Mouse (Mus musculus): ENCODE data around the gene Sdc4. TPM values are rescaled to one million over a fixed set of nuclear protein-coding genes. Genes with fewer than 3 reads are reported as not detected.

Sdc4 gene
- polyA plus RNA-seq (2015; fragmentation: Nextera tagmentation; extraction: Ambion mirVana) = 41.9 and 56.5 TPM in 2 replicates

DNA sequence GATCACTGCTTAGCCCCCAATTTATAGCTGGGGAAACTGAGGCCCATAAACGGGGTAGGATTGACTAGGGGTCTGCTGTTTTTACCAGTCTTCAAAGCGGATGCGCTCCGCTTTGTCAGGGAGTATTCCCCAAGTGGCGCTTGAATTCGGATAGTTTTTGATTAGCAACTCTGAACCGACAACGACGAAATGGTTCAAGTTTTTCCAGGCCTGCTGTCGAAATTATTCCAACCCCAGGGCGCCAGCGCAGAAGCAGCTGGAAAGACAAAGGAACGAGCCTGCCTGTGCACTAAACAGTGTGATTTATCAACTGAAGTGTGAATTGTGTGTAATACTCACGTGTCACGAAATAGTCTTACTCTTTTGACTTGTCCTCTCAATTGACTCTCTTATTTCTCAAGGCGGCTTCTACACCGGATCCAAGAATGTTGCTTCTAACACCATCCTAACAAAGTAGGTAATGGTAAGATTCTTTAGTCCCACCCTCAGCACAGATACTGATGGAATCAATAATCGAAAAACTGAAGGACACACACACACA, at the start of gene Sdc4:
TSS of gene Sdc4 (minus strand) at position 428 of the 541 bp plus-strand sequence.
- Histone ChIP-seq H3K4me3 (peak within 1 kb of the TSS; percentile 75), H3K9me3 (replicated peaks) (no peaks in the 10 kb centered on the region), H3K9ac (peak within 1 kb of the TSS; percentile 80), H3K27me3 (peaks cover 30% of the 10 kb centered on the region), H3K27ac (peak within 1 kb of the TSS; percentile 72), H3K4me1 (replicated peaks) (peaks cover 39% of the 10 kb centered on the region), H3K4me2 (peak within 1 kb of the TSS; percentile 95), H3K36me3 (no peaks in the 10 kb centered on the region)
- WGBS = 12% methylated on average over 18 of the region's 18 CpGs
- no peak; the same call in 1 of the 2 replicates for ATAC-seq (replicated peaks; ENCODE audit: insufficient number of reproducible peaks, insufficient read depth, low FRiP score, low read depth)

DNA sequence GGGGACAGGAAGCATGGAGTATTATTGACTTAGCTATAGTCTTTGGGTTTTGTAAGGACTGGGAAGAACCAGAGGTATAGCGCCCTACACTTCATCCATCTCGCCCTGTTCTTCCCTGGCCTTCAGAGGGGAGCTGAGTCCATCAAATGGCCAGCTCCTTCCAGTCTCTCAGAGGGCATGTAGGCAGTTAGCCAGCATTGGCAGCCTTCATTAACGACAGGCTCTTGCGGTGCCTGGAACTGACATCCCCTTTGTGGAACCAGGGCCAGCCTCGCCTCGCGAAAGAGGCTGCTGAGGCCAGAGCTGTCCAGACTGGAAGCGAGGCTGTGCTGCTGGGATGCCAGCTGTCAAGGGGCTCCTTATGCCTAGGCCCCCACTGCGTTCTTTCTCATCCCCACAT, 44.1 kb upstream of the Sdc4 start:
- H3K27me3 ChIP-seq = 0 out of 2 replicates have a peak, but pooled peaks cover 4% of the 10 kb centered on the region
- no peak overlapping the region for H3K27ac ChIP-seq
- H3K4me1 ChIP-seq (replicated peaks) = peaks cover 17% of the 10 kb centered on the region
- peak overlapping the region; percentile 97 for H3K4me2 ChIP-seq
- no peaks in the 10 kb centered on the region for H3K36me3 ChIP-seq
- H3K9ac ChIP-seq = 0 out of 2 replicates have a peak overlapping the region, but pooled peaks have one; percentile 75
- no peak for ATAC-seq (replicated peaks; ENCODE audit: insufficient number of reproducible peaks, insufficient read depth, low FRiP score, low read depth)
- H3K4me3 ChIP-seq = peak overlapping the region; percentile 76; the same call in 1 of the 2 replicates
- WGBS = 72% methylated on average over 9 of the region's 9 CpGs
- no peaks in the 10 kb centered on the region for H3K9me3 ChIP-seq (replicated peaks)

DNA sequence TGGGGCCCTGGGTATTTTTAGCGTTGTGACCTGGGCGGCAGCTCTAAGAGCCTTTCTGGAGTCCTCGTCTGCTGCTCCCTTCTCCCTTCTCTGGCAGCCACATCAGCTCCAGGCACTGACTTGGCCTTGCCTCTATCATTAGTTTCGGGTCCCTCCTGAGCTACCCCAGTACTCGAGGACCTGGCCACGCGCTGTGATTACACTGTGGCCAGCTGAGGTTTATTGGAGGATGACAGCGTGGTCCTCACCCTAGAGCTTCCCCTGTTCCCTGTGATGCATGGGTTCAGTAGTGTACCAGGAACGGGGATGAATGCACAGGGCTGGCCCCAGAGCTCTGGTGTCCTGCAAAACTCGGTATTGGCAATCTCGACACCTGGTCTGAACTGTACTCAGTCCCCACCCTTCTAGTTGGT, 43.4 kb upstream of the Sdc4 start:
- peak overlapping the region; percentile 97 for H3K4me2 ChIP-seq
- 0 out of 2 replicates have a peak, but pooled peaks cover 4% of the 10 kb centered on the region for H3K27me3 ChIP-seq
- H3K9me3 ChIP-seq (replicated peaks) = no peaks in the 10 kb centered on the region
- 8% methylated on average over 11 of the region's 11 CpGs for WGBS
- peak overlapping the region; percentile 75 for H3K9ac ChIP-seq
- peaks cover 17% of the 10 kb centered on the region for H3K4me1 ChIP-seq (replicated peaks)
- peak overlapping the region; percentile 76 for H3K4me3 ChIP-seq
- ATAC-seq (replicated peaks; ENCODE audit: insufficient number of reproducible peaks, insufficient read depth, low FRiP score, low read depth) = 0 out of 2 replicates have a peak, but pooled peaks have one; percentile 13
- H3K36me3 ChIP-seq = no peaks in the 10 kb centered on the region
- H3K27ac ChIP-seq = peak overlapping the region; percentile 51; the same call in 1 of the 2 replicates

DNA sequence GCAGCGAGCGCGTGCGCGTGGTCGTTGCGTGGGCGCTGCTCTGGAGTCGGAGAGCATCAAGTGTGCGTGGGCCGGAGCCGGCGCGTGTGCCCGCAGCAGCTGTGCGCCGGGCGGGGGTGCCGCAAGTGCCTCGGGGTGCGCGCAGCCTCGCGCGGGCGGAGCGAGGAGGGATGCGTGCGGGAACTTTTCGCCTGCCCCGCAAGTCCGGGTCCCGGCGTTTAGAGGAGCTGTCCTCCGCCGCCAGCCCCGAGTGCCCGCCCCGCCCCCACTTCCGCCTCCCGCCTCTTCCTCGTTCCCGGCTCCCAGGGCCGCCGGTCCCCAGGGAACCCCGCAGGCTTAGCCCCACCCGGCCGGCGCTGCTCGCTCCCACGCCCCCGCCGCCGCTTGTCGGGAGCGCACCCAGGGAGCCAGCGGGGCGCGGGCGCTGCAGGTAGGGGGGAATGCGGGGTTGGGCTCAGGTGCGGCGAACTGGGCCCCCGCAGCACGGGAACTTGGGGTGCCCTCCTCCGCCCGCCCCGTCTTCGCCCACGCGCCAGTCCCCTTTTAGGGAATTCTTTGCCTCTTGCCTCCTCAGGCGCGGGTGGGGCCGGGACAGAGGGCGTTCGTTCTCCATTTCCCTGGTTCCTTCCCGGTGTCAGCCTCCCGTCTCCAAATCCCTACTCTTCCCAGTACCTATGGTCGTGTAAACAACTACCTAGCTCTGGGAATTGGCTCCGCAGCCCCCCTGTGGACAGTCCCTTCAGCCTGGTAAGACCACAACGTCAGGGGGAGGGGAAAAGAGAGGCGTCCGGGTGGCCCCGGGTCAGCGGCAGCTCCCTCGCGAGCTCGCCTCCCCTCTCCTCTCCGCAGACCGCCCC, 42.8 kb upstream of the Sdc4 start:
- peaks cover 17% of the 10 kb centered on the region for H3K4me1 ChIP-seq (replicated peaks)
- WGBS = under 1% methylated on average over 84 of the region's 90 CpGs
- H3K4me3 ChIP-seq = peak overlapping the region; percentile 76
- H3K36me3 ChIP-seq = no peaks in the 10 kb centered on the region
- H3K27me3 ChIP-seq = 0 out of 2 replicates have a peak, but pooled peaks cover 4% of the 10 kb centered on the region
- peak overlapping the region; percentile 51 for H3K27ac ChIP-seq
- ATAC-seq (replicated peaks; ENCODE audit: insufficient number of reproducible peaks, insufficient read depth, low FRiP score, low read depth) = peak; percentile 56
- H3K9ac ChIP-seq = peak overlapping the region; percentile 75
- H3K4me2 ChIP-seq = peak overlapping the region; percentile 97
- no peaks in the 10 kb centered on the region for H3K9me3 ChIP-seq (replicated peaks)

DNA sequence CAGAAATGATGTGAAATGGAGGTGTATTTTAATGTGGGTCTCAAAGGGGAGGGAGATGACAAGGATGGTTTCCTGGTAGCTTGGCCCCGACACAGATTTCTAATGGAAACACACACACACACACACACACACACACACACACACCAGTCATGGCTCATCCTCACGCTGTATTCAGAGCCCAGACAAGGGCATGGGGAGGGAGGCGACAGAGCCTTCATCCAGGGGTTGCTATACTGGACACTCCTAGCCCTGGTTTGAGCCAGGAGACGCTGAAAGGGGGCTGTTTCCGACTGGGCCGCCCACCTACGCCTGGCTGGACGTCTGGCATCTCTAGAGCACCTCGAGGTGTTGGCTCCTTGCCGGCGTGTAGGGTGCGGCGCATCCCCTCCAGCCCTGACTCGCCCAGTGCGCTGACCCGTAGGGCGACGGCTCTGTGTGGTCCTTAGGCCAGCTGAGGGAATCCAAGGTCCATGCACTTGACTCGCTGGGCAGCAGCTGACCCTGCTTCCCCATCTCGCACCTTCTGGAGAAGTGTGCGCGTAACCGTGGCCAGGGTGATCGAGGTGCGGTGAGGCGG, 42.1 kb upstream of the Sdc4 start, which contains the start of gene Dbndd2:
TSS of gene Dbndd2 (plus strand) at position 426 of the 577 bp plus-strand sequence.
- Histone ChIP-seq H3K4me1 (replicated peaks) (peaks cover 17% of the 10 kb centered on the region), H3K36me3 (no peaks in the 10 kb centered on the region), H3K4me3 (peak within 1 kb of the TSS; percentile 76), H3K9ac (peak within 1 kb of the TSS; percentile 75), H3K27me3 (0 out of 2 replicates have a peak, but pooled peaks cover 4% of the 10 kb centered on the region), H3K27ac (peak within 1 kb of the TSS; percentile 51), H3K9me3 (replicated peaks) (no peaks in the 10 kb centered on the region), H3K4me2 (peak within 1 kb of the TSS; percentile 97)
- ATAC-seq (replicated peaks; ENCODE audit: insufficient number of reproducible peaks, insufficient read depth, low FRiP score, low read depth) = peak; percentile 68; the same call in 1 of the 2 replicates
- whole genome bisulfite sequencing = 2% methylated on average over 26 of the region's 26 CpGs

DNA sequence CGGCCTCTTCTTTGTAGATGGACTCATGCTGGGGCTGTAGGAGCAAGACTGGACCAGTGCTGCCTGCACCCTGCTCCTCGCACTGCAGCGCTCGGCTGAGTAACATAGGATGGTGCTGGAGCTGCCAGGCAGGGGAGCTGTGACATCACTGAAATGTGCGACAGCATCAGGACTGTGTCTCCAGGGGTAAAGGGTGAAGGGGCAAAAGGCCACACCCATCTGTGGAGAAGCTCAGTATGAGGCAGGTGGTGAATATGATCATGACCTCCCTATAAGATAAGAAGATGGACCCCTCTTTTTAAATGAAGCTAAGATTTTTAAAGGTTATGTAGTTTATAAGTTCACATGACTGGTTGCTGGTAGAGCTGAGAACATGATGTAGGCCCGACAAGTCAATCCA, 29.9 kb upstream of the Sdc4 start, which contains the start of gene Trp53tg5:
TSS of gene Trp53tg5 (minus strand) at position 101 of the 400 bp plus-strand sequence.
- no peak within 1 kb of the TSS for H3K4me2 ChIP-seq
- no peaks in the 10 kb centered on the region; the same call in 1 of the 2 replicates for H3K36me3 ChIP-seq
- ATAC-seq (replicated peaks; ENCODE audit: insufficient number of reproducible peaks, insufficient read depth, low FRiP score, low read depth) = no peak
- no peak within 1 kb of the TSS for H3K27ac ChIP-seq
- no peaks in the 10 kb centered on the region for H3K9me3 ChIP-seq (replicated peaks)
- no peak within 1 kb of the TSS for H3K9ac ChIP-seq
- no peaks in the 10 kb centered on the region for H3K4me1 ChIP-seq (replicated peaks)
- no peaks in the 10 kb centered on the region for H3K27me3 ChIP-seq
- 79% methylated on average over 6 of the region's 6 CpGs for WGBS
- no peak within 1 kb of the TSS for H3K4me3 ChIP-seq

DNA sequence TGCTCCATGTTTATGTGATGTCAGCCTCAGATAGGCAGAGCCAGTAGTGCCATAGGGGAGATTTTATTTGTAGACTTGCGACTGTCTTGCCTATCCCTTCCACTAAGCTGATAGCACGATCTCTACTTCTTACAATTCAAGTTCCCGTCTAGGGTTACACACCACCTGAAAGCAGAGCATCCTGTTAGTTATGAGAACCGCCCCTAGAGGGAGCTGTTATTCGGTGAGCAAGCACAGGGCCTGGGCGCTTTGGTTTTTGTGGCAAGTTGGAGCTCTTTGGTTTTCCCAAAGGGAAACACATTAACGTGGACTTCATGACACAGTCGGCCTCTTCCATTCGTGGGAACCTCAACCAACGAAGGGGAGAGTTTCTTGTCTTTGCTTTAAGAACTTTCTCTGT, 26.6 kb upstream of the Sdc4 start:
- WGBS = 27% methylated on average over 10 of the region's 10 CpGs
- H3K27me3 ChIP-seq = no peaks in the 10 kb centered on the region
- no peak overlapping the region for H3K27ac ChIP-seq
- H3K4me2 ChIP-seq = no peak overlapping the region
- H3K36me3 ChIP-seq = peaks cover under 1% of the 10 kb centered on the region; the same call in 1 of the 2 replicates
- no peak overlapping the region for H3K9ac ChIP-seq
- H3K9me3 ChIP-seq (replicated peaks) = no peaks in the 10 kb centered on the region
- H3K4me1 ChIP-seq (replicated peaks) = 0 out of 2 replicates have a peak, but pooled peaks cover 3% of the 10 kb centered on the region
- H3K4me3 ChIP-seq = no peak overlapping the region
- ATAC-seq (replicated peaks; ENCODE audit: insufficient number of reproducible peaks, insufficient read depth, low FRiP score, low read depth) = no peak

DNA sequence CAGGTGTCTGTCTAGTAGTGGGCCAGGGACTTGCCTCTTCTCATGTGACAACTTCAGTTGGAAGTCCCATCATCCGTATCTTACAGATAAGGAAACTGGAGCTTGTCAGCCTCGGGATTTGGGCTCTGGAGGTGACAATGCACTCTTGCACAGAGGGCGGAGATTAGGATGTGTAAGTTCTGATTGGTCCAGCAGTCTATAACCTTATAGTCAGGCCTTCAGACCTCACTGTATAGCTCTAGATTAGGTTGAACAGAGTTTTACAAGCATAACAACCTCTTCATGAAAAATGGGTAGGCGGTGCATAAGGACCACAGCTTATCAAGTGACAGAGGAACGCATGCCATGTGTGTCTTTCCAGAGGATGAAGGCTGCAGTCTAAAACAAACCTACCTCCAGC, 23.1 kb upstream of the Sdc4 start:
- Histone ChIP-seq H3K27me3 (no peaks in the 10 kb centered on the region), H3K4me3 (no peak overlapping the region), H3K4me2 (no peak overlapping the region), H3K27ac (no peak overlapping the region), H3K4me1 (replicated peaks) (peaks cover 6% of the 10 kb centered on the region), H3K9ac (no peak overlapping the region), H3K36me3 (peaks cover 14% of the 10 kb centered on the region; the same call in 1 of the 2 replicates), H3K9me3 (replicated peaks) (no peaks in the 10 kb centered on the region)
- no peak for ATAC-seq (replicated peaks; ENCODE audit: insufficient number of reproducible peaks, insufficient read depth, low FRiP score, low read depth)
- WGBS = 61% methylated on average over 5 of the region's 5 CpGs

DNA sequence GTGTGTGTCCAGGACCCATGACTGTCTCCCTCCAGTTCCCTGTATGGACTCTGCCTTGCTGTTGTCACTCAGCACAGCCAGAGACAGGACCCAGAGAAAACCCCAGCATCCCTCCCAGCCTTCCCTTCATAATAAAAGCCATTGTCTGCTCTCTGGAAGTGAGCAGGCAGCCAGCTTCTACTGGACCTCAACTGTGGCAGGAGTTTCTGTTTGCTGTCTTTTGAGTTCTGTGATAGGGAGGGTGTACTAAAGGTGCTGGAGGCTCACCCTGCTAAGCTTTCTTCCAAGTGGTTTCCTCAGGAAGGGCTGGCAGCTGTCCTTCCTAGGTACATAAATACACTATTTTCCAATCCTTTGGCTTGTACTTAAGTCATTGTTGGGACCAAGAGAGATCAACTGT, 21.5 kb upstream of the Sdc4 start:
- no peak for ATAC-seq (replicated peaks; ENCODE audit: insufficient number of reproducible peaks, insufficient read depth, low FRiP score, low read depth)

DNA sequence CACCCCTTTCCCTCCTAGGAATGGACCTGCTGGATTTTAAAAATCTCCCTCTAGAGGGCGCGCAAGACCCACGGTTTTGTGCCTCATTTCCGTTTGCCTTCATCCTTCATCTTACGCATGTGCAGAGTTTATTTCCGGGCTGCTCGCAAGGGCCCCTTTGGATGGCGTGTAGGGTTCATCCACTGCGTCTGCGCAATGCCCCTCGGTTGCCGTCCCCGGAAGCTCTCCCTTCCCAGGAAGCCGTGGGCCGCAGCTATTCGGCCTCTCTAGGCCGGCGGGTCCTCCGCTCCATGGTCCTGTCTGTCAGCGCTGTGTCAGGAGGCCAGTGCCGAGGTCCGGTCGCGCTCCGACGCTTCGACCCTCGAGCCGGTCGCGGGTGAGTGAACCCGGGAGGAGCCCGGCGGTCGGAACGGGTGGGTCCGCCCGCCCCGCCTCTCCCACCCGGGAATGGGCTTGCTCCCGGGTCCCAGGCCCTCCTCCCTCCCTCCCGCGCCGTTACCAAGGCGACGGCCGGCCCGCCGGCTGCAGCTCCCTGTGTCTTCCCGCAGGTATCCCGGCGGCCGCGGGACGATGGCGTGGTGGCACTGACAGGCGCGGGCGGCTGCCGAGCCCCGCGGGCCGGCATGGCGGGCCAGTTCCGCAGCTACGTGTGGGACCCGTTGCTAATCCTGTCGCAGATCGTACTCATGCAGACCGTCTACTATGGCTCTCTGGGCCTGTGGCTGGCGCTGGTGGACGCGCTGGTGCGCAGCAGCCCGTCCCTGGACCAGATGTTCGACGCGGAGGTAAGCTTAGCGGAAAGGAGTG, 17.3 kb upstream of the Sdc4 start, which contains the start of gene Gm20458:
TSS of gene Gm20458 (plus strand) at position 223 of the 807 bp plus-strand sequence.
- under 1% methylated on average over 79 of the region's 79 CpGs for WGBS
- peak within 1 kb of the TSS; percentile 92 for H3K4me3 ChIP-seq

More for the DNA sequence above, 21.5 kb upstream of the Sdc4 start:
- H3K9ac ChIP-seq = no peak overlapping the region
- H3K4me2 ChIP-seq = no peak overlapping the region
- no peak overlapping the region for H3K27ac ChIP-seq
- peaks cover 9% of the 10 kb centered on the region for H3K4me1 ChIP-seq (replicated peaks)
- H3K9me3 ChIP-seq (replicated peaks) = no peaks in the 10 kb centered on the region
- no peak overlapping the region for H3K4me3 ChIP-seq
- H3K27me3 ChIP-seq = no peaks in the 10 kb centered on the region
- peaks cover 14% of the 10 kb centered on the region; the same call in 1 of the 2 replicates for H3K36me3 ChIP-seq

More for the DNA sequence above, 17.3 kb upstream of the Sdc4 start, which contains the start of gene Gm20458:
- H3K27ac ChIP-seq = peak within 1 kb of the TSS; percentile 83
- H3K4me2 ChIP-seq = peak within 1 kb of the TSS; percentile 85
- H3K9me3 ChIP-seq (replicated peaks) = no peaks in the 10 kb centered on the region
- H3K27me3 ChIP-seq = no peaks in the 10 kb centered on the region
- H3K9ac ChIP-seq = peak within 1 kb of the TSS; percentile 83
- ATAC-seq (replicated peaks; ENCODE audit: insufficient number of reproducible peaks, insufficient read depth, low FRiP score, low read depth) = peak; percentile 98
- peaks cover 18% of the 10 kb centered on the region for H3K4me1 ChIP-seq (replicated peaks)
- H3K36me3 ChIP-seq = peaks cover 14% of the 10 kb centered on the region; the same call in 1 of the 2 replicates
